Mouse (Mus musculus) liver, postnatal 0 days (tissue): Measurements from ENCODE around the gene Gtsf1l.

Experiments used
- CTCF ChIP-seq: sonication (generic); IDR thresholded peaks from 2 replicates; pipeline ENCODE4 v1.5.1; 2016; ENCODE audit warnings: antibody characterized with exemption, low read depth
- EP300 ChIP-seq: IDR thresholded peaks from 2 replicates; pipeline ENCODE4 v1.6.1; 2016; ENCODE audit warnings: antibody characterized with exemption, low read depth, mild to moderate bottlenecking

DNA sequence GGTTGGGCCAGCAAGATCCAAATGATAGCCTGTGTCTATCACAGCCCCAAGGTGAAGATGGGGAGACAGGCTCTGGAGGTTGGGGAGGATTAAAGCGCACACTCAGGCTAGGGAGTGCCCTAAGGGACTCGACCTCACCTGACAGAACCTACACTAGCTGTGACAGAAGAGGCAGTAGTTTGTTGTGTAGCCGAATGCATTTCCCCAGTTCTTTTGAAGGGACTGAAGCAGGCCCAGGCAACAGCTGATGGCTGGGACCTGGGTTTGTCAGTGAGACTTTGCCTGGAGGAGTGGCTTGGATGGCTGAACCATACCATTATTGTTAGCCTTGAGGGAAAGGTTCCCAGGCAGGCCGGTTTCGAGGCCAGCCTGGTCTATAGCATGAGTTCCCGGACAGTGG, 2.6 kb downstream of the Gtsf1l start:
- TF ChIP-seq CTCF: no peak
- TF ChIP-seq EP300: no peak
